Mouse (Mus musculus): ENCODE results near the gene Phospho1. TPM values are rescaled to one million over a fixed set of nuclear protein-coding genes. Genes with fewer than 3 reads are reported as not detected.
A peak's percentile ranks its signal among the peaks of the same experiment; 100 is the strongest.

Gene Phospho1
- polyA plus RNA-seq, 1 experiment, result 278 TPM

DNA sequence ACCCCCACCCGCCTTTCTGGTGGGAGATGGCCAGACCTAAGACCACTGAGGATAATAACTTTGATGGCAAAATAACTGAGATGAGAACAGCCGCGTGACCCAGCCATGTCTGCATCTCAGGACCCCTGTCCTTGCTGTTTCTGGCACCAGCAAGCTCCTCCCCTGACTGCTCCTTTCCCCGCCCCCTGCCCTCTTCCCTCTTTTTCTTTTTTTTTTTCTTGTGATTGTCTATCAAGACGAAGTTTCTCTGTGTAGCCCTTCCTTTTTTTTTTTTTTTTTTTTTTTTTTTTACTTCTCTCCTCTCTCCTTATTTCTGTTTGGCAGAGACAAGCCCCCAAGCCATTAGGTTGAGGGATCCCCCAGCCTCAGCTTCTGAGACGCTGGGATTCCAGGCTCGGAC is 13.5 kb upstream of the Phospho1 start:
- no peaks in the 10 kb centered on the region for H3K27me3 ChIP-seq (ENCODE audit: control insufficient read depth, insufficient read depth, low read length)
- WGBS, result 73% methylated on average over 7 of the region's 7 CpGs
- no peak overlapping the region for H3K4me3 ChIP-seq (ENCODE audit: low read depth, low read length)
- H3K36me3 ChIP-seq (ENCODE audit: control insufficient read depth, insufficient read depth, low read length), result no peaks in the 10 kb centered on the region
- H3K27ac ChIP-seq (ENCODE audit: insufficient read depth, low read depth, low read length), result no peak overlapping the region
- H3K4me1 ChIP-seq (ENCODE audit: control insufficient read depth, insufficient read depth, insufficient read length, low read length), result peaks cover 7% of the 10 kb centered on the region; the same call in 1 of the 2 replicates
- TF ChIP-seq CTCF (IDR thresholded peaks at IDR 0.05; ENCODE audit: extremely low read depth, insufficient read length, insufficient replicate concordance, low read depth, low read length) (no peak), POLR2A (IDR thresholded peaks at IDR 0.05; ENCODE audit: low read depth, low read length) (no peak)

DNA sequence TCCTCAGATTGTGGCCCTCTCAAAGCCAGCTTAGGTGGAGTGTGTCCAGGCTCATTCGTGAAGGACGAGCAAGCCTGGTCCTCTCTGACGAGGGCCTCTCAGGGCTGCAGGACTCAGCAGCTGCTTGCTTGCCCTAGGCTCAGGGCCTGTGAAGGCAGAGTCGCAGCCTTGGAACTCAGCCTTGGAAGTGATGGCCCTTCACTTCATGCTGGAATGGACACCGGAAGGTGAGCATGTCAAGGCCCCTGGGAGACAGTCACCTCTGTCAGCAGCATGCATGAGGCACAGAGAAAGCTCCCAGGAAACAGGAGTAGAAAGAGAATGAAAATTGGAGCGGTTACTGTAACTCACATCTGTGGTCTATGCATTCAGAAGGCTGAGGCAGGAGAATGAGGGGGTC is 12.6 kb upstream of the Phospho1 start:
- 92% methylated on average over 6 of the region's 6 CpGs for WGBS
- no peak overlapping the region for H3K27ac ChIP-seq (ENCODE audit: insufficient read depth, low read depth, low read length)
- no peak overlapping the region for H3K4me3 ChIP-seq (ENCODE audit: low read depth, low read length)
- no peak for TF ChIP-seq CTCF (IDR thresholded peaks at IDR 0.05; ENCODE audit: extremely low read depth, insufficient read length, insufficient replicate concordance, low read depth, low read length)
- no peak for TF ChIP-seq POLR2A (IDR thresholded peaks at IDR 0.05; ENCODE audit: low read depth, low read length)
- no peaks in the 10 kb centered on the region for H3K27me3 ChIP-seq (ENCODE audit: control insufficient read depth, insufficient read depth, low read length)
- H3K36me3 ChIP-seq (ENCODE audit: control insufficient read depth, insufficient read depth, low read length), result no peaks in the 10 kb centered on the region
- peaks cover 7% of the 10 kb centered on the region; the same call in 1 of the 2 replicates for H3K4me1 ChIP-seq (ENCODE audit: control insufficient read depth, insufficient read depth, insufficient read length, low read length)

DNA sequence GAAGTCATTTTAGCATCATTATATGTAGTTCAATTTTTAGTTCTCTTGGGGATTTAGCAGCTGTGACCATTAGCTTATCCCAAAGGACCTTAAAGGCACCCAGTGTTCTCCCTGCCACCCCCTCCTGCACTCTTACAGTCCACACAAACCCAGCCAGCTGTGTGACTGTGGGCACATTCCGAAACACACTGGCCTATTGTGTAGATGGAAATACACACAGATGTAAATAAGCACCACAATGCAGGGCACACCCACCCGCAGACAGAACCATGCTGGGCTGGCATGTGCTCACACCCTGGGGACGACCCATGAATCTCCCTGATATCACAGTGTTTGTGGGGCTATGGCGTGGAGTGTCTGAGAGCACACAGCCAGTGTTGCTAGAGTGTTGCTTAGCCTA is 12.1 kb upstream of the Phospho1 start:
- Histone ChIP-seq H3K4me3 (ENCODE audit: low read depth, low read length) (no peak overlapping the region), H3K27ac (ENCODE audit: insufficient read depth, low read depth, low read length) (no peak overlapping the region), H3K36me3 (ENCODE audit: control insufficient read depth, insufficient read depth, low read length) (no peaks in the 10 kb centered on the region), H3K27me3 (ENCODE audit: control insufficient read depth, insufficient read depth, low read length) (no peaks in the 10 kb centered on the region), H3K4me1 (ENCODE audit: control insufficient read depth, insufficient read depth, insufficient read length, low read length) (peaks cover 7% of the 10 kb centered on the region; the same call in 1 of the 2 replicates)
- TF ChIP-seq CTCF (IDR thresholded peaks at IDR 0.05; ENCODE audit: extremely low read depth, insufficient read length, insufficient replicate concordance, low read depth, low read length), result no peak
- TF ChIP-seq POLR2A (IDR thresholded peaks at IDR 0.05; ENCODE audit: low read depth, low read length), result no peak
- WGBS, result 85% methylated on average over 4 of the region's 4 CpGs

DNA sequence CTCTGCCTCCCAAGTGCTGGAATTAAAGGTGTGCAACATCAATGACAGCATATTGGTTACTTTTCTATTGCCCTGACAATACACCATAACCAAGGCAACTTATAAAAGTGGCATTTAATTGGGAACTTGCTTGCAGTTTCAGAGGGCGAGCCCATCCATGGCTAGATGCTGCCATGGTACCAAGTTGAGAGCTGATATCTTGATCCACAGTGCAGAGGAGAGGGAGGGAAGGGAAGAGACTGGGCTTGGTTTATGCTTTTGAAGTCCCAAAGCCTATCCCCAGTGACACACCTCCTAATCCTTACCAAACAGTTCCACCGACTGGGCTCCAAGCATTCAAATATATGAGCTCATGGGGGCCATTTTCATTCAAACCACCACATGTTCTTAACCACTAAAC is 10.2 kb upstream of the Phospho1 start:
- H3K27ac ChIP-seq (ENCODE audit: insufficient read depth, low read depth, low read length), result no peak overlapping the region
- 92% methylated on average over 2 of the region's 2 CpGs for WGBS
- H3K4me3 ChIP-seq (ENCODE audit: low read depth, low read length), result no peak overlapping the region
- TF ChIP-seq POLR2A (IDR thresholded peaks at IDR 0.05; ENCODE audit: low read depth, low read length), result no peak
- TF ChIP-seq CTCF (IDR thresholded peaks at IDR 0.05; ENCODE audit: extremely low read depth, insufficient read length, insufficient replicate concordance, low read depth, low read length), result no peak
- no peaks in the 10 kb centered on the region for H3K27me3 ChIP-seq (ENCODE audit: control insufficient read depth, insufficient read depth, low read length)
- peaks cover 2% of the 10 kb centered on the region; the same call in 1 of the 2 replicates for H3K4me1 ChIP-seq (ENCODE audit: control insufficient read depth, insufficient read depth, insufficient read length, low read length)
- no peaks in the 10 kb centered on the region for H3K36me3 ChIP-seq (ENCODE audit: control insufficient read depth, insufficient read depth, low read length)

DNA sequence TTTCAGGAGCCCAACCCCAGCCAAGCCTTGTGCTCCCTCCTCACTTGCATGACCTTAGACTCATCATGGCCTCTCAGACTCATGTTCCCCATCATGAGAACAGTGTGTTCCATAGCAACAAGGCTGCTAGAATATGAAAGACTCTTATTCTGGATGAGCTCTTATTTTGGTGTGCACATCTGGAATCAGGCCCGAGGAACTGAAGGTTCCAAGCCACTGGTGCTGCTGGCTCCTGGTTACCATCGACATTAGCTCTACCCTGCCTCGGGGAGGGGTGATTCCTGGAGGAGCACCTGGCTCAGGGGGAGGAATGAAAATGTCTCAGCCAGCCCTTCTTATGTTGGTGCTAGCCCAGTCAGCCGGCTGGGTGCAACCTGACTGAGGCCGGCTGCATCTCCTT is 9.4 kb upstream of the Phospho1 start:
- TF ChIP-seq CTCF (IDR thresholded peaks at IDR 0.05; ENCODE audit: extremely low read depth, insufficient read length, insufficient replicate concordance, low read depth, low read length), result no peak
- TF ChIP-seq POLR2A (IDR thresholded peaks at IDR 0.05; ENCODE audit: low read depth, low read length), result no peak
- WGBS, result 76% methylated on average over 5 of the region's 5 CpGs

DNA sequence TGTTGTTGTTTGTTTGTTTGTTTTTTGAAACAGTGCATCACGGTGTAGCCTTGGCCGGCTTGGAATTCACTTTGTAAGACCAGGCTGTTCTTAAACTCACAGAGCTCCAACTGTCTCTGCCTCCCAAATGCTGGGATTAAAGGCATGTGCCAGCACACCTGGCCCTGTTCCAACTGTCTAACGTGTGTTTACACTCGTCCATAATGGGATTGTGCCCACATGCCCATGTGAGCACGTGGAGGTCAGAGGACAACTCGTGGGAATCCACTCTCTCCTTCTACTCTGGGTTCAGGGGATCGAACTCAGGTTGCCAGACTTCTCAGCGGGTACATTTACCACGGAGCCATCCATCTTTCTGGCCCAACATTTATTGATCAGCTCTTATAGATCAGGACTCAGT is 8.9 kb upstream of the Phospho1 start:
- no peaks in the 10 kb centered on the region for H3K36me3 ChIP-seq (ENCODE audit: control insufficient read depth, insufficient read depth, low read length)
- TF ChIP-seq POLR2A (IDR thresholded peaks at IDR 0.05; ENCODE audit: low read depth, low read length) (no peak), CTCF (IDR thresholded peaks at IDR 0.05; ENCODE audit: extremely low read depth, insufficient read length, insufficient replicate concordance, low read depth, low read length) (no peak)
- 50% methylated on average over 9 of the region's 9 CpGs for WGBS
- peaks cover 9% of the 10 kb centered on the region; the same call in 1 of the 2 replicates for H3K4me1 ChIP-seq (ENCODE audit: control insufficient read depth, insufficient read depth, insufficient read length, low read length)
- H3K27me3 ChIP-seq (ENCODE audit: control insufficient read depth, insufficient read depth, low read length), result no peaks in the 10 kb centered on the region
- no peak overlapping the region for H3K4me3 ChIP-seq (ENCODE audit: low read depth, low read length)
- H3K27ac ChIP-seq (ENCODE audit: insufficient read depth, low read depth, low read length), result no peak overlapping the region

More for the DNA sequence above, 9.4 kb upstream of the Phospho1 start:
- H3K4me3 ChIP-seq (ENCODE audit: low read depth, low read length), result no peak overlapping the region
- peaks cover 7% of the 10 kb centered on the region; the same call in 1 of the 2 replicates for H3K4me1 ChIP-seq (ENCODE audit: control insufficient read depth, insufficient read depth, insufficient read length, low read length)
- H3K27ac ChIP-seq (ENCODE audit: insufficient read depth, low read depth, low read length), result no peak overlapping the region
- H3K27me3 ChIP-seq (ENCODE audit: control insufficient read depth, insufficient read depth, low read length), result no peaks in the 10 kb centered on the region
- no peaks in the 10 kb centered on the region for H3K36me3 ChIP-seq (ENCODE audit: control insufficient read depth, insufficient read depth, low read length)

DNA sequence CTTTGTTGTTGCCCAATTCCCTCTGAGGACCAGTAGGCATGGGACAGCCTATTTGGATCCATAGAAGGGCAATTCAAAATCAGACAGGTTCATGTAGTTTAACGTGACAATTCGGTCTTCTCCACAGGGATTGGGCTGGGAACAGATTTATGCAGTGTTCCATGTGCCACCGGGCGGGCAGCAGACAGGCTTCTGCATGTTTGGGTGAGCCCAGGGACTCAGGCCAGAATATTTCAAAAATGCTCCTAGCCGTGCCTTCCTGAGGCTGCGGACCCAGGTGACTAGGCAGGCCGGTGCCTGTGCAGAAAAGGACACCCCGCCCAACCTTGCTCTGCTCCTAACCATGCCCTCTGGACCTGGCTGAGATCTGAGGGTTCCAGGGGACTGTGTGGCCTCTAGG is 5.2 kb upstream of the Phospho1 start:
- no peaks in the 10 kb centered on the region for H3K27me3 ChIP-seq (ENCODE audit: control insufficient read depth, insufficient read depth, low read length)
- no peak overlapping the region for H3K4me3 ChIP-seq (ENCODE audit: low read depth, low read length)
- no peak for TF ChIP-seq POLR2A (IDR thresholded peaks at IDR 0.05; ENCODE audit: low read depth, low read length)
- no peak for TF ChIP-seq CTCF (IDR thresholded peaks at IDR 0.05; ENCODE audit: extremely low read depth, insufficient read length, insufficient replicate concordance, low read depth, low read length)
- 48% methylated on average over 8 of the region's 8 CpGs for WGBS
- H3K36me3 ChIP-seq (ENCODE audit: control insufficient read depth, insufficient read depth, low read length), result no peaks in the 10 kb centered on the region
- H3K27ac ChIP-seq (ENCODE audit: insufficient read depth, low read depth, low read length), result peak overlapping the region; percentile 69
- peaks cover 17% of the 10 kb centered on the region; the same call in 1 of the 2 replicates for H3K4me1 ChIP-seq (ENCODE audit: control insufficient read depth, insufficient read depth, insufficient read length, low read length)

Measured in small intestine, adult 2 months (tissue).